Mouse (Mus musculus) liver, embryonic 12.5 days (tissue): ENCODE data around the gene Trim3. TPM values are rescaled to one million over a fixed set of nuclear protein-coding genes. Genes with fewer than 3 reads are reported as not detected.

Experiments
- ATAC-seq: fragments of 200-750 bp; cut with Nextera tagmentation; 2 replicates; pipeline ENCODE4 v1.8.0; 2017; ENCODE audit warnings: moderate number of reproducible peaks, mild to moderate bottlenecking, moderate library complexity
- H3K27ac ChIP-seq: fragments of 300-500 bp; sonication (generic); 2 replicates; pipeline ENCODE4 v1.5.1; 2016; ENCODE audit warnings: mild to moderate bottlenecking
- H3K27me3 ChIP-seq: fragments of 300-500 bp; sonication (generic); replicated peaks from 2 replicates; pipeline ENCODE4 v1.6.1; 2016; ENCODE audit warnings: mild to moderate bottlenecking, moderate library complexity
- H3K36me3 ChIP-seq: fragments of 300-500 bp; sonication (generic); 2 replicates; pipeline ENCODE4 v1.6.1; 2016; ENCODE audit warnings: mild to moderate bottlenecking, moderate library complexity
- H3K4me1 ChIP-seq: fragments of 300-500 bp; sonication (generic); 2 replicates; pipeline ENCODE4 v1.6.1; 2016
- H3K4me2 ChIP-seq: fragments of 300-500 bp; sonication (generic); 2 replicates; pipeline ENCODE4 v1.6.1; 2016; ENCODE audit warnings: mild to moderate bottlenecking, moderate library complexity
- H3K4me3 ChIP-seq: fragments of 300-500 bp; sonication (generic); 2 replicates; pipeline ENCODE4 v1.5.1; 2016; ENCODE audit warnings: mild to moderate bottlenecking, moderate library complexity
- H3K9ac ChIP-seq: fragments of 300-500 bp; sonication (generic); 2 replicates; pipeline ENCODE4 v1.6.1; 2016; ENCODE audit warnings: mild to moderate bottlenecking, moderate library complexity
- H3K9me3 ChIP-seq: fragments of 300-500 bp; sonication (generic); replicated peaks from 2 replicates; pipeline ENCODE4 v1.6.1; 2016; ENCODE audit warnings: mild to moderate bottlenecking, moderate library complexity
- WGBS: fragments of 180-500 bp; shearing (Covaris S2); methylation state at CpG from one replicate; pipeline ENCODE4 v1.1.7; 2016; ENCODE audit not compliant: insufficient replicate concordance; 5-methylcytosine and 5-hydroxymethylcytosine counted together
- polyA plus RNA-seq: library from polyadenylated mRNA; unstranded; fragments of >200 nt; fragmentation: Nextera tagmentation; extraction: Ambion mirVana; gene quantifications from 2 replicates; pipeline ENCODE4 v1.2.1, GENCODE M21; 2016

Gene Trim3
- polyA plus RNA-seq, 1 experiment from 2014 or later = 7.7 TPM

GRCm38 (mm10) chr7:105602860-105603623, 30.3 kb downstream of the Trim3 start:
- H3K27me3 ChIP-seq = no peaks in the 10 kb centered on the region
- no peaks in the 10 kb centered on the region for H3K36me3 ChIP-seq
- no peaks in the 10 kb centered on the region for H3K9me3 ChIP-seq
- no peak overlapping the region for H3K9ac ChIP-seq
- no peak overlapping the region for H3K4me3 ChIP-seq
- WGBS = 38% methylated on average over 9 of the region's 9 CpGs
- H3K4me1 ChIP-seq = no peaks in the 10 kb centered on the region
- H3K27ac ChIP-seq = no peak overlapping the region
- no peak overlapping the region for H3K4me2 ChIP-seq
- ATAC-seq = peak; percentile 52

- Histone ChIP-seq H3K9me3 (no peaks in the 10 kb centered on the region), H3K27me3 (no peaks in the 10 kb centered on the region), H3K9ac (no peak overlapping the region), H3K27ac (no peak overlapping the region), H3K36me3 (peaks cover 9% of the 10 kb centered on the region; the same call in 1 of the 2 replicates), H3K4me2 (no peak overlapping the region), H3K4me3 (no peak overlapping the region), H3K4me1 (no peaks in the 10 kb centered on the region)
- no peak for ATAC-seq
- 34% methylated on average over 7 of the region's 7 CpGs for WGBS
Observed at GRCm38 (mm10) chr7:105590097-105590496, 43.3 kb downstream of the Trim3 start.

DNA sequence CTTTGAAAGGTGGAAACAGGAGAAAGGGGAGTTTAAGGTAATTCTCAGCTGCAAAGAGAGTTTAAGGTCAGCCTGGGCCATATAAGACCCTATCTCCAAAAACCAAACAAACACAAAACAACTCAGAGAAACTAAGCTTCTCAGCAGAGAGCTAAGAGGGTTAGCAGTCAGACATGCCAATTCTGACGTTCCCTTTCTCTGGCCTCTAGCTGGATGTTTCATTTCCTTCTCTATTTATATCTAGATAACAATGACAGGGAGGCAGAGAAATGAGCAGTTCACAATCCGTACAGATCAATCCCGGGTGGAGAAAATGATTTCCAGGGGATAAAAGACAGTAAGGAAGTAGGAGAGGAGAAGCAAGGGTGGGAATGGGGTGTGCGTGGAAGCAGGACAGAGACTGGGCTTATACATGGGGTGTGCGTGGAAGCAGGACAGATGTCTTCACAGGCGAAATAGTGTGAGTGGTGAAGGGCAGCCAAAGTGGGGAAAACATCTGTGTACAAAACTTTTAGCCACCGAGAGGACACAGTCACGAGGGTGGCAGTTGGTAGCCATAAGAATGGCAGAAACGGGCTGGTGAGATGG, 45.0 kb downstream of the Trim3 start:
- Histone ChIP-seq H3K4me2 (no peak overlapping the region), H3K9me3 (no peaks in the 10 kb centered on the region), H3K4me3 (no peak overlapping the region), H3K4me1 (no peaks in the 10 kb centered on the region), H3K27me3 (no peaks in the 10 kb centered on the region), H3K27ac (no peak overlapping the region), H3K36me3 (peaks cover 9% of the 10 kb centered on the region; the same call in 1 of the 2 replicates), H3K9ac (no peak overlapping the region)
- 44% methylated on average over 9 of the region's 9 CpGs for WGBS
- no peak for ATAC-seq

GRCm38 (mm10) chr7:105581959-105582358, 51.4 kb downstream of the Trim3 start:
- Histone ChIP-seq H3K4me3 (no peak overlapping the region), H3K9ac (no peak overlapping the region), H3K27me3 (peaks cover 35% of the 10 kb centered on the region), H3K27ac (no peak overlapping the region), H3K4me1 (peaks cover 16% of the 10 kb centered on the region), H3K36me3 (no peaks in the 10 kb centered on the region), H3K9me3 (no peaks in the 10 kb centered on the region), H3K4me2 (peak overlapping the region; percentile 89)
- 51% methylated on average over 2 of the region's 2 CpGs for WGBS
- no peak for ATAC-seq

- under 1% methylated on average over 43 of the region's 54 CpGs for WGBS
- peak within 1 kb of the TSS; percentile 89 for H3K4me2 ChIP-seq
- no peaks in the 10 kb centered on the region for H3K36me3 ChIP-seq
- H3K27ac ChIP-seq = 0 out of 2 replicates have a peak within 1 kb of the TSS, but pooled peaks have one; percentile 25
- ATAC-seq = peak; percentile 90
- H3K9ac ChIP-seq = peak within 1 kb of the TSS; percentile 64
- H3K9me3 ChIP-seq = no peaks in the 10 kb centered on the region
- peak within 1 kb of the TSS; percentile 67 for H3K4me3 ChIP-seq
- peaks cover 16% of the 10 kb centered on the region for H3K4me1 ChIP-seq
- peaks cover 36% of the 10 kb centered on the region for H3K27me3 ChIP-seq
Observed at GRCm38 (mm10) chr7:105581094-105581703, 52.2 kb downstream of the Trim3 start, which contains the start of gene Apbb1. Gene Apbb1 (minus strand): TSS chr7:105581653.

DNA sequence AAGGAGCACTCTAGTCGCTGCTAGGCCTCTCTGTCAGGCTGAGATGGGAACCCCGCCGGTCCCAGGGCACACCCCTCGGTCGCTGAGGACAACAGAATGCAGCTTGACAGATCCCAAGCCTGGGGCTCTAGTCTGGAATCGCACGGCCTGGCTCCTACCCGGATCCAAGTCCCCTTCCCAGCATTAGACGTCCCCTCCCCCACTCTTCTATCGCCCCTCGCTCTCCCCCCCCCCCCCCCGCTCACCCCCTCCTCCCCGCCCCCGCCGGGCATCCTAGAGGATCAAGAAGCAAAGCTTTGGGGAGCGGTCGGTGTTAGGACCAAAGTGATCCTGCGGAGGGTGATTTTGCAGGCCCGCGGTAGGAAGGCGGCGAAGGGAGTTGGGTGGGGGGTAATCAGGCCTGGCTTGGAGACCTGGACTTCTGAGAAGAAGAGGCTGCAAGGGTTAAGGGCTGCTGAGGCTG, 52.7 kb downstream of the Trim3 start:
- Histone ChIP-seq H3K4me2 (peak overlapping the region; percentile 89), H3K4me3 (peak overlapping the region; percentile 67), H3K9me3 (no peaks in the 10 kb centered on the region), H3K36me3 (no peaks in the 10 kb centered on the region), H3K27ac (no peak overlapping the region), H3K4me1 (peaks cover 16% of the 10 kb centered on the region), H3K9ac (peak overlapping the region; percentile 64), H3K27me3 (peaks cover 36% of the 10 kb centered on the region)
- 4% methylated on average over 20 of the region's 22 CpGs for WGBS
- no peak for ATAC-seq

DNA sequence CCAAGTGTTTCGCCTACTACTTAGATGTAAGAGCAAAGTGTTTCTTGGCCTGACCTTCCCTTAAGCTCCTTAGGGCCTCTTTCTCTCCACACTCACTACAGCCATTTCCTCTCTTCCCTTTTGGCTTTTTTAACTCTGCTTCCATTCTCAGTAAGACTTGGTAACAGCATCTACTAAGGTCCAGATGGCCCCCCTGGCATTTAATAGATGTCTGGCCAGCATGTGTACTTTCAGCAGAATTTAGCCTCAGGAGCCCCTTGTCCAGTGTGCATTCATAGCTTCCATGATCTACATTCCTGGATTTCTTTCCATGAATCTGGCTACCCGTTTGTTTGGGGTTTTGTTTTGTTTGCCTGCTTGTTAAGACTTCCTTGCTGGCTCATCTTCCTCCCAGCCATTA, 54.9 kb downstream of the Trim3 start:
- H3K4me3 ChIP-seq = no peak overlapping the region
- no peak overlapping the region for H3K27ac ChIP-seq
- H3K36me3 ChIP-seq = no peaks in the 10 kb centered on the region
- no peak for ATAC-seq
- H3K9ac ChIP-seq = no peak overlapping the region
- no peak overlapping the region for H3K4me2 ChIP-seq
- peaks cover 16% of the 10 kb centered on the region for H3K4me1 ChIP-seq
- peaks cover 36% of the 10 kb centered on the region for H3K27me3 ChIP-seq
- WGBS = 42% methylated on average over 2 of the region's 2 CpGs
- no peaks in the 10 kb centered on the region for H3K9me3 ChIP-seq

GRCm38 (mm10) chr7:105577377-105577871, 55.9 kb downstream of the Trim3 start:
- no peak for ATAC-seq
- Histone ChIP-seq H3K4me3 (no peak overlapping the region), H3K27ac (no peak overlapping the region), H3K36me3 (no peaks in the 10 kb centered on the region), H3K4me1 (peaks cover 16% of the 10 kb centered on the region), H3K4me2 (no peak overlapping the region), H3K9me3 (no peaks in the 10 kb centered on the region), H3K9ac (no peak overlapping the region), H3K27me3 (peaks cover 31% of the 10 kb centered on the region)
- WGBS = 66% methylated on average over 6 of the region's 6 CpGs

GRCm38 (mm10) chr7:105576166-105576748, 57.1 kb downstream of the Trim3 start:
- no peaks in the 10 kb centered on the region for H3K36me3 ChIP-seq
- 33% methylated on average over 3 of the region's 3 CpGs for WGBS
- peaks cover 10% of the 10 kb centered on the region for H3K4me1 ChIP-seq
- no peak for ATAC-seq
- no peak overlapping the region for H3K27ac ChIP-seq
- no peaks in the 10 kb centered on the region for H3K9me3 ChIP-seq
- H3K9ac ChIP-seq = no peak overlapping the region
- no peak overlapping the region for H3K4me3 ChIP-seq
- H3K27me3 ChIP-seq = peaks cover 19% of the 10 kb centered on the region
- H3K4me2 ChIP-seq = no peak overlapping the region

DNA sequence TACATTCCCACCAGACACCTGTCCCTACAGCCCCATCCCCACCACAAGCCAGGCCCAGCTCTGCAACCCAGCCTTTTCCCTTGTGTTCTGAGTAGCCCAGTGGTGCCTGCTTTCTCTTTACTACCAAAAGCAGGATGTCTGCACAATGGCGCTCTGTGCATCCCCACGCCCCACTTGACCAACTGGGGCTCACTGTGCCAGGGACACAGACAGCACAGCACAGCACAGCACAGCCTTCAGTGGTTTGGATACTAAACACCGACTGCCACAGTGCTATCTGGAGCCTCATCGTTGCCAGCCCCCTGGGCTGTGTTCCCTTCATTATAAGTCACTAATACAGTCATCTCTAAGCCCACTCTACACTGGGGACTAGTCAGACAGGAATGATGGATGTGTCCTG, 58.8 kb downstream of the Trim3 start:
- ATAC-seq = no peak
- no peak overlapping the region for H3K27ac ChIP-seq
- WGBS = 74% methylated on average over 4 of the region's 4 CpGs

GRCm38 (mm10) chr7:105572949-105573348, 60.4 kb downstream of the Trim3 start:
- peaks cover 21% of the 10 kb centered on the region; the same call in 1 of the 2 replicates for H3K27me3 ChIP-seq
- WGBS = 82% methylated on average over 8 of the region's 8 CpGs
- no peak overlapping the region for H3K27ac ChIP-seq
- H3K4me3 ChIP-seq = no peak overlapping the region
- no peaks in the 10 kb centered on the region for H3K9me3 ChIP-seq
- no peaks in the 10 kb centered on the region for H3K36me3 ChIP-seq
- ATAC-seq = no peak
- H3K4me1 ChIP-seq = no peaks in the 10 kb centered on the region
- no peak overlapping the region for H3K9ac ChIP-seq
- H3K4me2 ChIP-seq = no peak overlapping the region

More for the DNA sequence above, 58.8 kb downstream of the Trim3 start:
- no peak overlapping the region for H3K4me3 ChIP-seq
- no peak overlapping the region for H3K9ac ChIP-seq
- no peaks in the 10 kb centered on the region for H3K4me1 ChIP-seq
- H3K36me3 ChIP-seq = no peaks in the 10 kb centered on the region
- no peak overlapping the region for H3K4me2 ChIP-seq
- H3K27me3 ChIP-seq = peaks cover 9% of the 10 kb centered on the region; the same call in 1 of the 2 replicates
- H3K9me3 ChIP-seq = no peaks in the 10 kb centered on the region
